Mouse (Mus musculus): Measurements from ENCODE around the gene Galnt2. TPM values are rescaled to one million over a fixed set of nuclear protein-coding genes. Genes with fewer than 3 reads are reported as not detected.
A peak's percentile ranks its signal among the peaks of the same experiment; 100 is the strongest.

The Galnt2 gene
- polyA plus RNA-seq, 1 experiment from 2014 or later: 42.8 TPM

DNA sequence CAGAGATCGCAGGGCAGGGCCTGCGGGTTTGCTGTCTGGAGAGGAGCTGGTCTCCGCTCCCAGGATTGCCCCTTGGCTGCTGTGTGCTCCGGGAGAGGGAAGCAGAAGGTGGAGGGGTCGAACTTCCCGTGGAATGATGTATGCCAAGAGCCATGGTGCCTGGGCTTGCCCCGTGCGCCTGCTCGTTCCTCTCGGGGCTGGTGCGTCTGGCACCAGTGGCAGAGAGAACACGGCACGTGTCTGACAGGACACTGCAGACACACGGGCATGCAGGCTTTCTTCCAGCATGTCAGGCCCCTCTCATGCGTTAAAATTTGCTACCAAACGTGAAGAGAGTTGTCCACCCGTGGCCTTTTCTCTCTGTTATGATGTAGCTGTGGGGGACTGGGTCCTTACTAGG, 80.5 kb downstream of the Galnt2 start:
- WGBS: 89% methylated on average over 17 of the region's 17 CpGs
- H3K9ac ChIP-seq: no peak overlapping the region
- H3K27me3 ChIP-seq (replicated peaks): no peaks in the 10 kb centered on the region
- H3K36me3 ChIP-seq: peaks cover 9% of the 10 kb centered on the region
- ATAC-seq (ENCODE audit: extremely low read depth, insufficient number of reproducible peaks, low FRiP score, low TSS enrichment): no peak
- no peak overlapping the region for H3K27ac ChIP-seq (replicated peaks)
- H3K4me3 ChIP-seq: no peak overlapping the region
- H3K4me2 ChIP-seq: no peak overlapping the region
- no peaks in the 10 kb centered on the region for H3K9me3 ChIP-seq
- H3K4me1 ChIP-seq: peaks cover 58% of the 10 kb centered on the region

DNA sequence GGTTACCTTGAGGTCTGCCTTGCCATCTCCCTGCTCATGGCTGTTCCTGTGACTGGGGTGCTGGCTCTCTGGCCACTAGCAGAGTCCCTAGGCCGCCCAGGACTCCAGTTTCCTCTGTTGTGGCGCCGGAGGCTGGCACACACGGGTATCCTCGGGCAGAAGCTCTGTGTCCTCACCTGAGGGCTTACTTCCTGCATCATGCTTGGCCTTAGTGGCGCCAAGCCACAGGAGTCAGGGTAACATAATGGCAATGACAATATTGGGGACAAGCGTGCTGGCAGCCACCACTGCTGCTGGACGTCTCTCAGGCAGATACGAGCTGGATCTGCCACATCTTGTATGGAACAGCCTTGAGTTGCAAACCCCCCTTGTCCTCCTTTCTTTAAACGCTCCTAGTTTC, 81.0 kb downstream of the Galnt2 start:
- H3K27me3 ChIP-seq (replicated peaks): no peaks in the 10 kb centered on the region
- no peak overlapping the region for H3K9ac ChIP-seq
- no peak overlapping the region for H3K27ac ChIP-seq (replicated peaks)
- 89% methylated on average over 10 of the region's 10 CpGs for WGBS
- H3K4me1 ChIP-seq: peaks cover 58% of the 10 kb centered on the region
- no peaks in the 10 kb centered on the region for H3K9me3 ChIP-seq
- no peak overlapping the region for H3K4me3 ChIP-seq
- peaks cover 6% of the 10 kb centered on the region for H3K36me3 ChIP-seq
- H3K4me2 ChIP-seq: no peak overlapping the region
- no peak for ATAC-seq (ENCODE audit: extremely low read depth, insufficient number of reproducible peaks, low FRiP score, low TSS enrichment)

DNA sequence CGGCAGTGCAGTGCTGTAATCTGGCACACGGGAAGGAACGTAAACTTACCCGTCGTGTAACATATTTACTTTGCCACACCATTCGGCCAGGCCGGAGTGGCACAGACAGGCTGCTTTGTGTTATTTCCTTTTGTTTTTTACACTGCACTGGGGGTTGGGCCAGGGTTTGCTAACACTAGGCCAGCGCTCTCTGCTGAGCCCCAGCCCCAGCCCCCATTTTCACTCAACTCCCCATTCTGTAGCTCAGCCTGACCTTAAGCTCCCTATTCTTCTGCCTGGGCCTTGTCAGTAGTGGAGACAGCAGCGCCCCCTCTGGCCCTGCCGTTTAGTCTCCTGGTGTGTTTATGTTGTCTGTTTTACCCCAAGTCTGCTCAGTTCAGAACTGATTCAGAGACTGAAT, 83.6 kb downstream of the Galnt2 start:
- Histone ChIP-seq H3K9me3 (no peaks in the 10 kb centered on the region), H3K27me3 (replicated peaks) (no peaks in the 10 kb centered on the region), H3K4me2 (no peak overlapping the region), H3K4me3 (no peak overlapping the region), H3K36me3 (no peaks in the 10 kb centered on the region; the same call in 1 of the 2 replicates), H3K27ac (replicated peaks) (peak overlapping the region; percentile 70), H3K9ac (peak overlapping the region; percentile 61), H3K4me1 (peaks cover 66% of the 10 kb centered on the region)
- WGBS: 58% methylated on average over 10 of the region's 10 CpGs
- no peak for ATAC-seq (ENCODE audit: extremely low read depth, insufficient number of reproducible peaks, low FRiP score, low TSS enrichment)

DNA sequence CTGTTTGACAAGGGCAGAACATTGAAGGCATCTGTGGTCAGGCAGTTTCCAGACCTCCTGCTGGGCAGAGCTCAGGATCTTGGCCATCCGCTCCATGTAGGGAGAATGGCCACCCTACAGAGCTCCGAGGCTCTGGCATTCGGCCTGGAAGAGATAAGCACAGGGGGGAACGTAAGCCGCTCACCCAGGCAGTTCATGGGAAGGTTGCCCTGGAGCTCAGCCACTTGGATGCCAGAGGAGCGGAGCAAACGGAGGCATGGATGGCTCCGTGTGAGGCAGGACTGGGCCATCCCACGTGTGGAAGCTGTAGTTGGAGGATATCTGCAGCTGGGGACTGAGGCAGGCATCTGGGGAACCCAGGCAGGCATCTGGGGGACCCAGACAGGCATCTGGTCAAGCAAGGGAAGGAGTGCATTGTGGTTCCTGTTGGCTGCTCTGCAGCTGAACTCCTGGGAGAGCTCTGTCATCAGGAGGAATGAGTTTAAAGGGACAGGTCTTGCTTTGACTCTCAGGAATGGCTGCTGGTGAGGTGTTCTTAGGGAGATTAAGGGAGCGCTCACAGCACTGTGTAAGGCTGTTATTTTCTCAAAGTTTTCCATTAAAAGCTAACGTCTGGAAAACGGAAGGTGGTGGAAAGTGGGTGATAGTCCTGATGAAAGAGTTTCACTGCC, 85.4 kb downstream of the Galnt2 start:
- Histone ChIP-seq H3K4me3 (no peak overlapping the region), H3K4me2 (peak overlapping the region; percentile 42), H3K36me3 (no peaks in the 10 kb centered on the region), H3K27ac (replicated peaks) (peak overlapping the region; percentile 90), H3K27me3 (replicated peaks) (no peaks in the 10 kb centered on the region), H3K9me3 (no peaks in the 10 kb centered on the region), H3K9ac (peak overlapping the region; percentile 63), H3K4me1 (peaks cover 73% of the 10 kb centered on the region)
- 13% methylated on average over 12 of the region's 12 CpGs for WGBS
- ATAC-seq (ENCODE audit: extremely low read depth, insufficient number of reproducible peaks, low FRiP score, low TSS enrichment): peak; percentile 72; the same call in 1 of the 2 replicates

DNA sequence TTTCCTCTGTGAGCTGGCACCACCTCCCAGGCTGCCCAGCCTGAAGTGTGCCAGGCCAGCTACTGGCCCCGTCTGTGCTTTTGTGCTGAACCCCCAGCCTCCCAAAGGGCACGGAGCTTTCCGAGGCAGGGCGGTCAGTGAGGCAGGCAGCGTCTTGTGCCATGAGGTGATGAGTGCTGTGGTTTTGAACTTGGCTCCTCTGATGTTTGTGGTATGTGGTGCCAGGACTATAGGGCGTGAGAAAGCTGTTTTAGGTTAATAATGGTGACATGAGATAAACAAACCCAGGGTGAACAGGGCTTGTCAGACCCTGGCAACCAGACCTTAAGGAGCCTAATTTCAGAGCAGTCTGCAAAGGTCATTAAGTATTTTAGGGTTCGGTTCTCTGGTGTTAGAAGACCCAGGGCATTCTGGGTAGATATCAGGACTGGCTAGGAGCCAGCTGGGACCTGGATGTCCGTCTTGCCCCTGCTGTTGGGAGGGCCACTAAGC, 86.0 kb downstream of the Galnt2 start:
- Histone ChIP-seq H3K4me1 (peaks cover 73% of the 10 kb centered on the region), H3K27me3 (replicated peaks) (no peaks in the 10 kb centered on the region), H3K4me3 (no peak overlapping the region), H3K9me3 (no peaks in the 10 kb centered on the region), H3K27ac (replicated peaks) (peak overlapping the region; percentile 90), H3K9ac (peak overlapping the region; percentile 63), H3K36me3 (peaks cover 1% of the 10 kb centered on the region), H3K4me2 (peak overlapping the region; percentile 42)
- WGBS: 29% methylated on average over 8 of the region's 8 CpGs
- ATAC-seq (ENCODE audit: extremely low read depth, insufficient number of reproducible peaks, low FRiP score, low TSS enrichment): no peak

DNA sequence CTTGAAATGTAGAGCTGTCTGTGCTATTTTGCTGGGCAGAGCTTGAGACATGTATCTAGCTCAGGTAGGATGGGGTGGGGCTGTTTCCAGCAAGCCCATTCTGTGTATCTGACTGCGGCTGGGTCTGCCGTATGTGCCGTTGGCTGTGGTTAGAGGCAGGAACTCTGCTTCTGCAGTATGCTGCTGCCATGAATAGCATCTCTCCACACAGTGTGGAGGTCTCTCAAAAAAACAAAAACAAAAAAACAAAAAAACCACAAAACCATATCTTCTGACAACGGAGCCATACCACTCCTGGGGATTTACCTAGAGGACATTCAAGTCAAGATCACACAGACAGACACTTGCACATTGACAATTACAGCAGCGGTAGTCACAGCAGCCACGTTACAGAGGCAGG, 86.6 kb downstream of the Galnt2 start:
- Histone ChIP-seq H3K27ac (replicated peaks) (no peak overlapping the region), H3K4me3 (no peak overlapping the region), H3K27me3 (replicated peaks) (no peaks in the 10 kb centered on the region), H3K9me3 (no peaks in the 10 kb centered on the region), H3K4me2 (no peak overlapping the region), H3K9ac (no peak overlapping the region; the same call in 1 of the 2 replicates), H3K4me1 (peaks cover 72% of the 10 kb centered on the region), H3K36me3 (peaks cover 7% of the 10 kb centered on the region)
- no peak for ATAC-seq (ENCODE audit: extremely low read depth, insufficient number of reproducible peaks, low FRiP score, low TSS enrichment)
- WGBS: 63% methylated on average over 6 of the region's 6 CpGs

DNA sequence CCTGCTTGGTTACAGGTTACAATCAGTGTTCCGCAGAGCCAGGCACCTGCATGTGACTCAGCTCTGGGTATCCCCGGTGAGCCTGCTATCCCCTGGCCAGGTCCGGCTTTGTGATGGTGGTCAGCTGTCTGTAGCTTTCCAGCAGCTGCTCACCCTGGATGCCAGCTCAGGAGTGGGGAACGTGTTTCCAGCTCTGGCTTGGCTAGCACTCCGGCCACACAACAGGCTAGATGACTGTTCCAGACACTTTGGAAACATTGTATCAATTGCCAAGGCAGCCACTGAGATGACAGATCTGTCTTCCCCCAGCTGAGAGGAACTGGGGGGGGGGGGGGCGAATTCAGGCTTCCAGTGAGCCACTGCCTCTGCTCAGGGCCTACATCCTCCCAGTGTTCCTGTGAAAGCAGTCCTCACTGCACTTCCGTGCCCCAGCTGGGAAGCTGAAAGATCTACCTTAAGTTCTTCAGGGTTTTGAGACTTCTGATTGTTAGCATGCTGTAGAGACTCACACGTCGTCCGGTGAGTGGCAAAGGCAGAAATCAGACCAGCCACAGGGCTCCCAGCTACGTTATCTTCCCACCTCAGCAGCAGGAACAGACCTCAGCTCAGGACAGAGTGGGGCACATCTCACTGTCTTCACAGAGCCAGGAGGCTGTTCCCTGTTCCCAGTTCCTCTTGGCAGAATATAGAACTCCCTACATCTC, 87.6 kb downstream of the Galnt2 start:
- peak overlapping the region; percentile 37; the same call in 1 of the 2 replicates for H3K9ac ChIP-seq

DNA sequence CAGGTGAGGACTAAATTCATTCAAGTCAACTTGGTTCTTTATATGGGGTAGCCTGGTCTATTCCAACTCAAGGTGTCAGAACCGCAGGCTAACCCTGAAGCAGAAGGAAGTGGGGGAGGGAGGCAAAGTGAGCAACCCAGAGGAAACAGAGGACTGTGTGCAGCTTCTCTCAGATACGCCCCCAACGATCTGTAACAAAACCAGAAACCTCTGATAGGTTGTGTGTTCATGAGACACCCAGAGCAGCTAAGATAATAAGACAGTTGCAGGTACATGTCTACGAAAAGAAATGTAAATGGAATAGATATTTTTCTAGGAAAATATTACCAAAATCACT, 88.1 kb downstream of the Galnt2 start:
- Histone ChIP-seq H3K4me3 (no peak overlapping the region), H3K9ac (no peak overlapping the region; the same call in 1 of the 2 replicates), H3K27me3 (replicated peaks) (no peaks in the 10 kb centered on the region), H3K4me1 (peaks cover 57% of the 10 kb centered on the region), H3K36me3 (peaks cover 19% of the 10 kb centered on the region), H3K27ac (replicated peaks) (no peak overlapping the region; the same call in 1 of the 2 replicates), H3K9me3 (no peaks in the 10 kb centered on the region), H3K4me2 (no peak overlapping the region)
- 84% methylated on average over 4 of the region's 4 CpGs for WGBS
- no peak for ATAC-seq (ENCODE audit: extremely low read depth, insufficient number of reproducible peaks, low FRiP score, low TSS enrichment)

More for the DNA sequence above, 87.6 kb downstream of the Galnt2 start:
- Histone ChIP-seq H3K4me2 (no peak overlapping the region), H3K27me3 (replicated peaks) (no peaks in the 10 kb centered on the region), H3K36me3 (peaks cover 14% of the 10 kb centered on the region), H3K4me1 (peaks cover 63% of the 10 kb centered on the region), H3K4me3 (no peak overlapping the region), H3K9me3 (no peaks in the 10 kb centered on the region), H3K27ac (replicated peaks) (peak overlapping the region; percentile 42)
- ATAC-seq (ENCODE audit: extremely low read depth, insufficient number of reproducible peaks, low FRiP score, low TSS enrichment): no peak
- WGBS: 45% methylated on average over 11 of the region's 11 CpGs

DNA sequence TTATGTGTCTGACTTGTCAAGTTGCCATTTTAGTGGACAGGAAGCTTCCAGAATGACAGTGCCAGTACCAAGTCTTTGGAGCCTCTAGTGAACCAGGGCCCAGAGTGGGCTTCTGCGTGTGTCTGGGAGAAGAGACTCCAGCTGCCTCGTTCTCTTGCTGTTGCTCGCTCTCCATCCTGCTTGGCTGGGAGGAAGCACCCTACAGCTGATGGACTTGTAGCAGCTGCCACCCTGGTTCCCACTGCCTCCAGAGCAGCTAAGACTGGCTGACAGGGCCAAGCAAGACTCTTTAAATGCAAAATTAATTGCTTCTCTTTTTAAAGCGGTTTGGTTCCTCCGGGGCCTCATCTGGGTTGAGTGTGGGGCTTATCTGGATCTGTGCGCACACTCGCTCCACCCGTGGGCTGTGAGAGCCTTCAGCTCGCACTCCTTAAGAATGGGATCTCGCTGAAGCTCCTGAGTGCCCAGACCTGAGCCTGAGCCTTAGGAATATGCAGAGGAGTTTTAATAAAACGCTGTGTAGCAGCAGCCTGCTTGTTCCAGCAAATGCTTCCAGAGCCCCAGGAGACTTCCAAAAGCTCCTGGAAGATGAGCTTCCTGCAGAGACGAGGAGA, 90.1 kb downstream of the Galnt2 start:
- ATAC-seq (ENCODE audit: extremely low read depth, insufficient number of reproducible peaks, low FRiP score, low TSS enrichment): no peak
- Histone ChIP-seq H3K9ac (no peak overlapping the region), H3K4me3 (no peak overlapping the region), H3K36me3 (peaks cover 40% of the 10 kb centered on the region), H3K4me2 (no peak overlapping the region), H3K27ac (replicated peaks) (no peak overlapping the region), H3K9me3 (no peaks in the 10 kb centered on the region), H3K27me3 (replicated peaks) (no peaks in the 10 kb centered on the region), H3K4me1 (peaks cover 37% of the 10 kb centered on the region)
- 54% methylated on average over 12 of the region's 12 CpGs for WGBS

DNA sequence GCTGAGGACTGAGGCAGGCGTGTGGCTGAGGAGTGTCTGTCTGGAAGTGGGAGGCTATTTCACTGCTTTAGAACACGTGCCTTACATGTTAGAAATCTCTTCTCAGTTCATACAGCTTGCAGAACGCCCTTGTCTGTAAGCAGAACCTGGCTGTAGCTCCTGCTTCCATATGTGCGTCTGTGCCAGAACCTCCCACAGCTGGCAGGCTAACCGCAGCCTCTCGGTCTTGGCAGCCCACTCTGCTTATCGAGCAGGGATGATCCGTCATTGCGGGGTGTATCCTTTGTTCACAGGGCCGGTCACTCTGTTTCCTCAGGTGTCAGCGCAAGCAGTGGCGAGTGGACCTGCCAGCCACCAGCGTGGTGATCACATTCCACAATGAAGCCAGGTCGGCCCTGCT, 92.2 kb downstream of the Galnt2 start:
- Histone ChIP-seq H3K27ac (replicated peaks) (no peak overlapping the region), H3K9ac (no peak overlapping the region), H3K4me3 (no peak overlapping the region), H3K27me3 (replicated peaks) (no peaks in the 10 kb centered on the region), H3K36me3 (peaks cover 60% of the 10 kb centered on the region), H3K9me3 (no peaks in the 10 kb centered on the region), H3K4me2 (no peak overlapping the region), H3K4me1 (peaks cover 17% of the 10 kb centered on the region)
- WGBS: 86% methylated on average over 14 of the region's 14 CpGs
- no peak for ATAC-seq (ENCODE audit: extremely low read depth, insufficient number of reproducible peaks, low FRiP score, low TSS enrichment)

DNA sequence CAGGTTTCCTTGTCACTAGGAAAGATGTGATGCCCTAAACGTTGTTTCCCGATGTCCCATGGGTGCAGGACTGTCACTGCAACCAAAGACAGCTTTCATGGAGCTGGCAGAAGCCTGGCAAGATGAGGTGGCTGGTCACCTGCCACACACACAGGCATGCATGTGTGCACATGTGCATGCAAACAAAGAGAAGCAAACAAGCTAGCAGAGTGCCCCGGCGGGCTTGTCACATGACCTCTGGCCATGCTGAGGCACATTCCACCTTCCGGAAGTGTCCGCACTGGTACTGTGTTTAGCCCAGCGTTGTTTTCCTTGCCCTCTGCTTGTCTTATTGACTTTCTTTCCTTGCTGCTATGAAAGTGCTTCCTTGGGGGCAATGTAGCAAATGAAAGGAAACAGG, 97.1 kb downstream of the Galnt2 start:
- WGBS: 82% methylated on average over 7 of the region's 7 CpGs
- H3K4me1 ChIP-seq: peaks cover 17% of the 10 kb centered on the region
- H3K9ac ChIP-seq: no peak overlapping the region
- no peak overlapping the region for H3K4me2 ChIP-seq
- no peak for ATAC-seq (ENCODE audit: extremely low read depth, insufficient number of reproducible peaks, low FRiP score, low TSS enrichment)
- H3K27ac ChIP-seq (replicated peaks): no peak overlapping the region; the same call in 1 of the 2 replicates
- no peaks in the 10 kb centered on the region for H3K27me3 ChIP-seq (replicated peaks)
- no peak overlapping the region for H3K4me3 ChIP-seq
- H3K9me3 ChIP-seq: no peaks in the 10 kb centered on the region
- peaks cover 88% of the 10 kb centered on the region for H3K36me3 ChIP-seq
